Mouse (Mus musculus): ENCODE results near the gene Mbd5. TPM values are rescaled to one million over a fixed set of nuclear protein-coding genes. Genes with fewer than 3 reads are reported as not detected.

Mbd5 gene
- 10.3 and 10.7 TPM in 2 replicates for polyA plus RNA-seq (2016; fragmentation: Nextera tagmentation; extraction: Ambion mirVana)

GRCm38 (mm10) chr2:48948841-48949584 is at the start of gene Mbd5:
TSS of gene Mbd5 (plus strand) at chr2:48949508.
- Histone ChIP-seq H3K4me1 (peaks cover 19% of the 10 kb centered on the region), H3K36me3 (no peaks in the 10 kb centered on the region), H3K27ac (peak within 1 kb of the TSS; percentile 87), H3K4me2 (peak within 1 kb of the TSS; percentile 82), H3K4me3 (peak within 1 kb of the TSS; percentile 95), H3K9ac (peak within 1 kb of the TSS; percentile 94), H3K9me3 (replicated peaks) (no peaks in the 10 kb centered on the region), H3K27me3 (replicated peaks) (no peaks in the 10 kb centered on the region)
- WGBS (ENCODE audit: insufficient replicate concordance), result under 1% methylated on average over 47 of the region's 49 CpGs
- ATAC-seq, result peak; percentile 99

- no peak for ATAC-seq
- Histone ChIP-seq H3K4me3 (no peak overlapping the region), H3K4me1 (no peaks in the 10 kb centered on the region), H3K27me3 (replicated peaks) (no peaks in the 10 kb centered on the region), H3K27ac (no peak overlapping the region), H3K9me3 (replicated peaks) (no peaks in the 10 kb centered on the region), H3K9ac (no peak overlapping the region), H3K36me3 (peaks cover 57% of the 10 kb centered on the region), H3K4me2 (no peak overlapping the region)
- 55% methylated on average over 2 of the region's 2 CpGs for WGBS (ENCODE audit: insufficient replicate concordance)
Observed at GRCm38 (mm10) chr2:48908866-48909265, 40.4 kb upstream of the Mbd5 start.

- 32% methylated on average over 1 of the region's 1 CpGs for WGBS (ENCODE audit: insufficient replicate concordance)
- H3K27me3 ChIP-seq (replicated peaks), result no peaks in the 10 kb centered on the region
Observed at GRCm38 (mm10) chr2:48914185-48914584, 35.1 kb upstream of the Mbd5 start.

GRCm38 (mm10) chr2:48915832-48916231 is 33.5 kb upstream of the Mbd5 start:
- Histone ChIP-seq H3K9me3 (replicated peaks) (no peaks in the 10 kb centered on the region), H3K27me3 (replicated peaks) (no peaks in the 10 kb centered on the region), H3K4me2 (no peak overlapping the region), H3K27ac (no peak overlapping the region), H3K4me3 (no peak overlapping the region), H3K4me1 (no peaks in the 10 kb centered on the region), H3K9ac (no peak overlapping the region), H3K36me3 (peaks cover 69% of the 10 kb centered on the region)
- no peak for ATAC-seq

More at GRCm38 (mm10) chr2:48914185-48914584, 35.1 kb upstream of the Mbd5 start:
- Histone ChIP-seq H3K9me3 (replicated peaks) (no peaks in the 10 kb centered on the region), H3K27ac (no peak overlapping the region), H3K4me3 (no peak overlapping the region), H3K4me1 (no peaks in the 10 kb centered on the region), H3K36me3 (peaks cover 62% of the 10 kb centered on the region), H3K9ac (no peak overlapping the region), H3K4me2 (no peak overlapping the region)
- ATAC-seq, result no peak

GRCm38 (mm10) chr2:48935058-48935457 is 14.2 kb upstream of the Mbd5 start:
- 52% methylated on average over 2 of the region's 2 CpGs for WGBS (ENCODE audit: insufficient replicate concordance)
- Histone ChIP-seq H3K36me3 (peaks cover 51% of the 10 kb centered on the region), H3K4me2 (no peak overlapping the region), H3K9me3 (replicated peaks) (no peaks in the 10 kb centered on the region), H3K27ac (no peak overlapping the region), H3K4me3 (no peak overlapping the region), H3K27me3 (replicated peaks) (no peaks in the 10 kb centered on the region), H3K9ac (no peak overlapping the region), H3K4me1 (no peaks in the 10 kb centered on the region)
- ATAC-seq, result no peak

- no peak overlapping the region for H3K27ac ChIP-seq
- peak overlapping the region; percentile 95 for H3K4me3 ChIP-seq
- no peaks in the 10 kb centered on the region for H3K27me3 ChIP-seq (replicated peaks)
- no peak for ATAC-seq
- H3K4me2 ChIP-seq, result peak overlapping the region; percentile 82
- WGBS (ENCODE audit: insufficient replicate concordance), result 47% methylated on average over 3 of the region's 3 CpGs
- H3K36me3 ChIP-seq, result no peaks in the 10 kb centered on the region
- H3K9me3 ChIP-seq (replicated peaks), result no peaks in the 10 kb centered on the region
- H3K4me1 ChIP-seq, result peaks cover 22% of the 10 kb centered on the region
- peak overlapping the region; percentile 94 for H3K9ac ChIP-seq
Observed at GRCm38 (mm10) chr2:48947761-48948160, 1.5 kb upstream of the Mbd5 start.

GRCm38 (mm10) chr2:48949743-48950251 is 489 bp downstream of the Mbd5 start:
- H3K27ac ChIP-seq, result peak overlapping the region; percentile 87
- H3K9ac ChIP-seq, result peak overlapping the region; percentile 94
- H3K4me1 ChIP-seq, result peaks cover 16% of the 10 kb centered on the region
- peak overlapping the region; percentile 95 for H3K4me3 ChIP-seq
- peak overlapping the region; percentile 82 for H3K4me2 ChIP-seq
- H3K36me3 ChIP-seq, result no peaks in the 10 kb centered on the region
- no peaks in the 10 kb centered on the region for H3K9me3 ChIP-seq (replicated peaks)
- ATAC-seq, result peak; percentile 21
- no peaks in the 10 kb centered on the region for H3K27me3 ChIP-seq (replicated peaks)
- 0% methylated on average over 9 of the region's 9 CpGs for WGBS (ENCODE audit: insufficient replicate concordance)

GRCm38 (mm10) chr2:48950252-48950315 is 776 bp downstream of the Mbd5 start, which contains the start of gene Orc4:
TSS of gene Orc4 (minus strand) at chr2:48950277.
- no peaks in the 10 kb centered on the region for H3K36me3 ChIP-seq
- H3K27me3 ChIP-seq (replicated peaks), result no peaks in the 10 kb centered on the region
- H3K27ac ChIP-seq, result peak within 1 kb of the TSS; percentile 87
- peak within 1 kb of the TSS; percentile 82 for H3K4me2 ChIP-seq
- no peak for ATAC-seq
- 0% methylated on average over 2 of the region's 2 CpGs for WGBS (ENCODE audit: insufficient replicate concordance)
- H3K4me3 ChIP-seq, result peak within 1 kb of the TSS; percentile 95
- H3K9me3 ChIP-seq (replicated peaks), result no peaks in the 10 kb centered on the region
- H3K4me1 ChIP-seq, result peaks cover 16% of the 10 kb centered on the region
- H3K9ac ChIP-seq, result peak within 1 kb of the TSS; percentile 94

GRCm38 (mm10) chr2:48950316-48950880 is 1.1 kb downstream of the Mbd5 start:
- no peak for ATAC-seq
- 4% methylated on average over 5 of the region's 6 CpGs for WGBS (ENCODE audit: insufficient replicate concordance)
- H3K4me1 ChIP-seq, result peaks cover 16% of the 10 kb centered on the region

GRCm38 (mm10) chr2:48956591-48956990 is 7.3 kb downstream of the Mbd5 start:
- H3K27me3 ChIP-seq (replicated peaks), result no peaks in the 10 kb centered on the region
- no peak overlapping the region for H3K9ac ChIP-seq
- 67% methylated on average over 3 of the region's 3 CpGs for WGBS (ENCODE audit: insufficient replicate concordance)
- H3K4me1 ChIP-seq, result 0 out of 2 replicates have a peak, but pooled peaks cover 4% of the 10 kb centered on the region
- no peak overlapping the region for H3K4me2 ChIP-seq
- no peak overlapping the region for H3K4me3 ChIP-seq
- H3K9me3 ChIP-seq (replicated peaks), result no peaks in the 10 kb centered on the region
- no peak for ATAC-seq
- no peaks in the 10 kb centered on the region for H3K36me3 ChIP-seq
- no peak overlapping the region for H3K27ac ChIP-seq

More at GRCm38 (mm10) chr2:48950316-48950880, 1.1 kb downstream of the Mbd5 start:
- Histone ChIP-seq H3K4me2 (peak overlapping the region; percentile 82), H3K36me3 (no peaks in the 10 kb centered on the region), H3K27me3 (replicated peaks) (no peaks in the 10 kb centered on the region), H3K9ac (peak overlapping the region; percentile 94), H3K27ac (peak overlapping the region; percentile 87), H3K9me3 (replicated peaks) (no peaks in the 10 kb centered on the region), H3K4me3 (peak overlapping the region; percentile 95)

- H3K9ac ChIP-seq, result no peak overlapping the region
- no peak overlapping the region for H3K27ac ChIP-seq
- WGBS (ENCODE audit: insufficient replicate concordance), result 35% methylated on average over 3 of the region's 3 CpGs
- H3K4me1 ChIP-seq, result no peaks in the 10 kb centered on the region
- no peaks in the 10 kb centered on the region for H3K27me3 ChIP-seq (replicated peaks)
- H3K4me2 ChIP-seq, result no peak overlapping the region
- H3K36me3 ChIP-seq, result 0 out of 2 replicates have a peak, but pooled peaks cover 2% of the 10 kb centered on the region
- no peak for ATAC-seq
- no peaks in the 10 kb centered on the region for H3K9me3 ChIP-seq (replicated peaks)
- no peak overlapping the region for H3K4me3 ChIP-seq
Observed at GRCm38 (mm10) chr2:48978920-48979319, 29.6 kb downstream of the Mbd5 start.

GRCm38 (mm10) chr2:48990322-48990721 is 41.0 kb downstream of the Mbd5 start:
- Histone ChIP-seq H3K4me2 (no peak overlapping the region), H3K4me3 (no peak overlapping the region), H3K9ac (no peak overlapping the region), H3K9me3 (replicated peaks) (no peaks in the 10 kb centered on the region), H3K36me3 (peaks cover 9% of the 10 kb centered on the region; the same call in 1 of the 2 replicates), H3K4me1 (no peaks in the 10 kb centered on the region), H3K27me3 (replicated peaks) (no peaks in the 10 kb centered on the region), H3K27ac (no peak overlapping the region)
- 72% methylated on average over 3 of the region's 3 CpGs for WGBS (ENCODE audit: insufficient replicate concordance)
- ATAC-seq, result no peak

Data from liver, embryonic 12.5 days (tissue).